ENCODE assay signal across 11 mouse cellular contexts in genomic region chr14:21547297-21547696, GRCm38 (mm10).
DNase-seq lines count a peak whose midpoint lies in the region; ATAC-seq and TF ChIP-seq lines count a peak whose summit lies in the region.
"Had no signal": no experiment of that assay in that cellular context is flagged by ENCODE, and none has a peak within 500 bp of the region (broad histone marks: within the 10 kb centered on the region; RNA-seq: fewer than 3 reads in every experiment).

No protein-coding gene starts in this region.

- in situ Hi-C loops in Patski (cut with MboI; ENCODE audit: low pct_unique_long_range_greater_than_20kb): loop anchor here (5.0 kb wide), 1 partner anchor 45 kb away; no protein-coding TSS in a partner anchor

- POLR2A ChIA-PET in Patski (lab: Charles Lee): interaction anchor here (0.5 to 1.0 kb wide), 2 partner anchors 10 to 25 kb away, joined by 3 read pairs; no protein-coding TSS in a partner anchor

- 0 out of 2 replicates have a peak, but pooled peaks have one; percentile 10 for ATAC-seq in kidney, embryonic 16.5 days (ENCODE audit: low FRiP score, low TSS enrichment)
- ATAC-seq in Patski: peak; percentile 37
- no peak for ATAC-seq in limb, embryonic 14.5 days (ENCODE audit: low FRiP score, low read depth)
- ATAC-seq in intestine, postnatal 0 days: no peak

- no peak overlapping the region for H3K4me2 ChIP-seq in kidney, embryonic 16.5 days (replicated peaks; ENCODE audit: low read depth, low read length)
- H3K4me2 ChIP-seq in limb, embryonic 14.5 days (replicated peaks; ENCODE audit: low read depth, low read length, severe bottlenecking): no peak overlapping the region
- H3K4me2 ChIP-seq in intestine, postnatal 0 days (replicated peaks; ENCODE audit: low read depth): no peak overlapping the region

- peaks cover 2% of the 10 kb centered on the region for H3K36me3 ChIP-seq in kidney, embryonic 16.5 days (ENCODE audit: insufficient read depth, low read length)
- peaks cover 5% of the 10 kb centered on the region for H3K36me3 ChIP-seq in forebrain, embryonic 10.5 days (replicated peaks)
- H3K36me3 ChIP-seq in limb, embryonic 14.5 days (ENCODE audit: control insufficient read depth, insufficient read depth, low read length): peaks cover 5% of the 10 kb centered on the region
- H3K36me3 ChIP-seq in intestine, postnatal 0 days (ENCODE audit: control insufficient read depth, insufficient read depth): peaks cover 4% of the 10 kb centered on the region; the same call in 1 of the 2 replicates

- H3K9ac ChIP-seq in kidney, embryonic 16.5 days (replicated peaks; ENCODE audit: low read length): no peak overlapping the region; the same call in 1 of the 2 replicates
- no peak overlapping the region for H3K9ac ChIP-seq in limb, embryonic 14.5 days (ENCODE audit: low read depth, low read length, severe bottlenecking)
- no peak overlapping the region for H3K9ac ChIP-seq in intestine, postnatal 0 days (ENCODE audit: low read depth, low read length)

- WGBS in kidney, embryonic 16.5 days: 45% methylated on average over 7 of the region's 7 CpGs
- 59% methylated on average over 7 of the region's 7 CpGs for WGBS in forebrain, embryonic 10.5 days
- 21% methylated on average over 7 of the region's 7 CpGs for WGBS in limb, embryonic 14.5 days
- 65% methylated on average over 7 of the region's 7 CpGs for WGBS in intestine, postnatal 0 days

- H3K4me3 ChIP-seq in kidney, embryonic 16.5 days (ENCODE audit: low read length): no peak overlapping the region
- H3K4me3 ChIP-seq in forebrain, embryonic 10.5 days: no peak overlapping the region
- no peak overlapping the region for H3K4me3 ChIP-seq in limb, embryonic 14.5 days (replicated peaks; ENCODE audit: low read length)
- no peak overlapping the region for H3K4me3 ChIP-seq in intestine, postnatal 0 days (ENCODE audit: low read depth, low read length)

- H3K27me3 ChIP-seq in kidney, embryonic 16.5 days (ENCODE audit: insufficient read depth, low read length): no peaks in the 10 kb centered on the region
- H3K27me3 ChIP-seq in Patski: no peaks in the 10 kb centered on the region
- no peaks in the 10 kb centered on the region for H3K27me3 ChIP-seq in forebrain, embryonic 10.5 days (ENCODE audit: poor library complexity, severe bottlenecking)
- no peaks in the 10 kb centered on the region for H3K27me3 ChIP-seq in limb, embryonic 14.5 days (ENCODE audit: control insufficient read depth, insufficient read depth, low read length)
- no peaks in the 10 kb centered on the region for H3K27me3 ChIP-seq in intestine, postnatal 0 days (replicated peaks; ENCODE audit: control insufficient read depth, insufficient read depth, low read length)

- CTCF ChIA-PET in Patski (lab: Charles Lee): interaction anchor here (0.9 to 1.0 kb wide), 2 partner anchors 10 to 11 kb away, joined by 3 to 5 read pairs; no protein-coding TSS in a partner anchor

- peaks cover 40% of the 10 kb centered on the region for H3K4me1 ChIP-seq in kidney, embryonic 16.5 days (ENCODE audit: insufficient read depth, low read length)
- peaks cover 55% of the 10 kb centered on the region for H3K4me1 ChIP-seq in forebrain, embryonic 10.5 days
- H3K4me1 ChIP-seq in limb, embryonic 14.5 days (ENCODE audit: control insufficient read depth, insufficient read depth, low read length): peaks cover 31% of the 10 kb centered on the region
- H3K4me1 ChIP-seq in intestine, postnatal 0 days (replicated peaks; ENCODE audit: control insufficient read depth, insufficient read depth, low read length): peaks cover 4% of the 10 kb centered on the region; the same call in 1 of the 2 replicates

- H3K9me3 ChIP-seq in kidney, embryonic 16.5 days (ENCODE audit: low read length): peaks cover 2% of the 10 kb centered on the region; the same call in 1 of the 2 replicates
- peaks cover 1% of the 10 kb centered on the region; the same call in 1 of the 2 replicates for H3K9me3 ChIP-seq in forebrain, embryonic 10.5 days
- peaks cover under 1% of the 10 kb centered on the region; the same call in 1 of the 2 replicates for H3K9me3 ChIP-seq in limb, embryonic 14.5 days (ENCODE audit: control insufficient read depth, low read length)
- H3K9me3 ChIP-seq in intestine, postnatal 0 days (ENCODE audit: control insufficient read depth): no peaks in the 10 kb centered on the region

- H3K27ac ChIP-seq in kidney, embryonic 16.5 days (ENCODE audit: low read length): no peak overlapping the region; the same call in 1 of the 2 replicates
- H3K27ac ChIP-seq in forebrain, embryonic 10.5 days: peak overlapping the region; percentile 52
- no peak overlapping the region for H3K27ac ChIP-seq in limb, embryonic 14.5 days (replicated peaks; ENCODE audit: low read depth, low read length)
- H3K27ac ChIP-seq in intestine, postnatal 0 days (ENCODE audit: low read depth, low read length): no peak overlapping the region

- TF ChIP-seq POLR2A in limb, embryonic 14.5 days (IDR thresholded peaks at IDR 0.05; ENCODE audit: borderline replicate concordance, extremely low read depth, insufficient read depth, insufficient read length): no peak

- no peak for DNase-seq in kidney, adult 11 months
- DNase-seq in Patski (ENCODE audit: low read depth, low spot score): peak; percentile 30
- no peak for DNase-seq in forebrain, embryonic 10.5 days (ENCODE audit: extremely low spot score, low spot score)
- peak; percentile 28 for DNase-seq in limb, embryonic 14.5 days (ENCODE audit: low spot score)
- DNase-seq in c-Kit-positive CD71-positive TER-119-positive erythroid progenitor cells, embryonic 14.5 days (ENCODE audit: low spot score): no peak
- DNase-seq: adrenal gland, postnatal 36 days; cerebellum, postnatal 25 days; gastrocnemius, postnatal 10 days; kidney, adult 9 months had no signal

- no peak for TF ChIP-seq CTCF in Patski (IDR thresholded peaks at IDR 0.05)
- no peak for TF ChIP-seq CTCF in intestine, postnatal 0 days (IDR thresholded peaks at IDR 0.05; ENCODE audit: low read depth)

Comparison
In these comparisons a context has a peak if more than half of its experiments do, and no peak if none do; other contexts are left out.
1. ATAC-seq: peak in kidney, embryonic 16.5 days (single experiment) and Patski (single experiment); none in limb, embryonic 14.5 days (single experiment) and intestine, postnatal 0 days (single experiment).
2. DNase-seq: peak in Patski (single experiment) and limb, embryonic 14.5 days (single experiment); none in kidney, adult 11 months (single experiment), forebrain, embryonic 10.5 days (single experiment) and c-Kit-positive CD71-positive TER-119-positive erythroid progenitor cells, embryonic 14.5 days (single experiment).